In the genomic region with DNA sequence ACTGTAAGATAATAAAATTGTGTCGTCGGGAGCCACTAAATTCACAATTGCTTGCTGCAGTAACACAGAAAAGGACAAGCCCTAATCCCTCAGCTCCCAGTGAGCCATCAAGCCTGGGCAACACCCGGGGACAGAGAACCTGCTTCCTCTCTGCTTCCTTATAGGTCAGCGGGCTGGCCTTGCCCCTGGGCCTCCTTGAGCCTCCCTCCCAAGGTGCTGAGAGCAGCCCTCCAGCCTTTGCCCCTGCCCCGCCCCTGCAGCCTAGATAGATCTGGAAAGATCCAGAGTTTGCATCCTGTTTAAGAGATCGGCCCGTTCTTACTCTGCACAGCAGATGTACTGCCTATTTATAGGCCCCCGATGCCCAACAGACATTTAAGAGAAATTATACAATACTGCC, we compare ENCODE assay signal across 22 mouse cellular contexts.
"Had no signal": no experiment of that assay in that cellular context is flagged by ENCODE, and none has a peak within 500 bp of the region (broad histone marks: within the 10 kb centered on the region; RNA-seq: fewer than 3 reads in every experiment).

No protein-coding gene starts in this region.

- H3K4me1 ChIP-seq: heart, embryonic 10.5 days; heart, embryonic 12.5 days; hindbrain, embryonic 13.5 days; hindbrain, embryonic 15.5 days; liver, embryonic 12.5 days had no signal

- H3K27me3 ChIP-seq: heart, embryonic 12.5 days; hindbrain, embryonic 13.5 days; limb, embryonic 12.5 days; limb, embryonic 15.5 days; liver, embryonic 12.5 days had no signal

- H3K4me2 ChIP-seq: heart, embryonic 12.5 days; hindbrain, embryonic 13.5 days; hindbrain, embryonic 15.5 days; limb, embryonic 12.5 days; limb, embryonic 15.5 days; liver, embryonic 12.5 days had no signal

- ATAC-seq: forebrain, postnatal 0 days; hindbrain, postnatal 0 days; liver, embryonic 12.5 days had no signal

- H3K4me3 ChIP-seq: heart, embryonic 10.5 days; heart, embryonic 12.5 days; hindbrain, embryonic 13.5 days; hindbrain, embryonic 15.5 days; limb, embryonic 12.5 days; limb, embryonic 15.5 days; liver, embryonic 12.5 days had no signal

- H3K9ac ChIP-seq: forebrain, postnatal 0 days; heart, embryonic 12.5 days; hindbrain, embryonic 13.5 days; hindbrain, embryonic 15.5 days; limb, embryonic 12.5 days; limb, embryonic 15.5 days; liver, embryonic 12.5 days; liver, embryonic 14.5 days had no signal

- DNase-seq: forebrain, postnatal 0 days; gastrocnemius, postnatal 14 days; gastrocnemius, postnatal 36 days; heart, adult 18-20 months; heart, postnatal 10 days; heart, postnatal 36 days; kidney, adult 18-20 months; kidney, adult 8-10 months; kidney, postnatal 10 days; kidney, postnatal 25 days; layer of hippocampus, adult 9-11 months; layer of hippocampus, postnatal 36 days; left cerebral cortex, postnatal 4 days had no signal

- H3K9me3 ChIP-seq: heart, embryonic 10.5 days; hindbrain, embryonic 13.5 days; hindbrain, embryonic 15.5 days; limb, embryonic 12.5 days; limb, embryonic 15.5 days had no signal

- H3K27ac ChIP-seq: heart, embryonic 10.5 days; hindbrain, embryonic 13.5 days; hindbrain, embryonic 15.5 days; hindbrain, postnatal 0 days; limb, embryonic 12.5 days; limb, embryonic 15.5 days; liver, embryonic 12.5 days; liver, embryonic 14.5 days had no signal

- H3K36me3 ChIP-seq: heart, embryonic 10.5 days; heart, embryonic 12.5 days; hindbrain, embryonic 13.5 days; hindbrain, embryonic 15.5 days; limb, embryonic 12.5 days; limb, embryonic 15.5 days; liver, embryonic 12.5 days had no signal
